Mouse (Mus musculus) brain, embryonic 14.5 days (tissue): ENCODE data around the gene Olfr1246. TPM values are rescaled to one million over a fixed set of nuclear protein-coding genes. Genes with fewer than 3 reads are reported as not detected.
"Not testable (repeated sequence)": the region's sequence is repeated elsewhere in the genome, so short reads cannot be mapped to it uniquely, and the experiment has no call there.

Experiments
- DNase-seq: peaks from one replicate; pipeline ENCODE4 v3.0.0-alpha.2; 2011; ENCODE audit warnings: low read depth
- CTCF ChIP-seq: fragments of 200-500 bp; IDR thresholded peaks from 2 replicates; pipeline ENCODE4 v1.5.1; 2012; ENCODE audit warnings: inconsistent platforms, mild to moderate bottlenecking, moderate library complexity, borderline replicate concordance; ENCODE audit not compliant: insufficient read depth, insufficient read length; ENCODE audit errors: extremely low read depth
- POLR2A ChIP-seq: fragments of 200-500 bp; IDR thresholded peaks from 2 replicates; pipeline ENCODE4 v1.6.1; 2012; ENCODE audit warnings: mild to moderate bottlenecking, inconsistent platforms, borderline replicate concordance; ENCODE audit not compliant: poor library complexity, insufficient read depth, insufficient read length, severe bottlenecking; ENCODE audit errors: extremely low read depth
- polyA plus RNA-seq: library from polyadenylated mRNA; depleted of rRNA; stranded (reverse); fragments of >200 nt; gene quantifications from 2 replicates; pipeline ENCODE4 v1.2.3, GENCODE M21; 2012; rRNA removed

The Olfr1246 gene
- polyA plus RNA-seq: not detected in 2 replicates

DNA sequence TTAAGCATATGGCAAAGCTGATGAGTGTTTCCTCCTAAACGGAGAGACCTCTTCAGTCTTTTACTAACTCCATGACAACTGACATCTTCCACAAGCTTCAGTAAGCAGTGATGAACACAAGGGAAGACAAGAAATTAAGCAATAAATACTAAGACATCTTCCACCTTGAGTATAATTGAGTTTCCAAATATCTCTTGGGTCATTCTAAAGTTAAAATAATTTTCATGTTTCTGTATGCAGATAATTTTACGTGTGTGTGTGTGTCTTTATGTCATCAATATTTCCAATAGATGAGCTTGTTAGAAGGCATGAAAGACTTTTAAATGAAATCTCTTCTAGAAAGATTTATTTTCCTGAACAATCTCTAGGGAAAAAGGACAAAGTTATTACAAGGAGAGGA lies at the start of gene Olfr1246:
Gene Olfr1246 (minus strand): TSS at position 101 of the 400 bp plus-strand sequence.
- TF ChIP-seq POLR2A: no peak
- no peak for TF ChIP-seq CTCF
- no peak for DNase-seq

DNA sequence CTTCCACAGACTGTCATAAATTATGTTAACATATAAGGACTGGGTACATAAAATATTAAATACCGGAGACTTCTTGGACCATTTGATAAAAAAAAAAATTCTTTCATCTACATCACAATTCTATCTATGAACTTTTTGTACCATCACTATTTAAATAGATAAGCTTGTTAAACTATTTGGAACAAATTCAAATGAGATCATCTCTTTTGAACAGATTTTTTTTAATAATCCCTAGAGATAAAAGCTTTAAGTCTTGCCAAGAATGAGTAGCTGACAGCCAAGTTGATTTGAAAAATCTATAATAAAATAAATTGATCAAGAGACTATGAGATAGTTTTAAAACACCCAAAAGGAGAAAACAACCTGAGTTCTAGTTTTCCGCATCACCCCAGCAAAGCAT lies 41.9 kb upstream of the Olfr1246 start, which contains the start of gene Olfr1249:
Gene Olfr1249 (minus strand): TSS at position 101 of the 400 bp plus-strand sequence.
- TF ChIP-seq POLR2A (no peak), CTCF (no peak)
- DNase-seq: no peak

DNA sequence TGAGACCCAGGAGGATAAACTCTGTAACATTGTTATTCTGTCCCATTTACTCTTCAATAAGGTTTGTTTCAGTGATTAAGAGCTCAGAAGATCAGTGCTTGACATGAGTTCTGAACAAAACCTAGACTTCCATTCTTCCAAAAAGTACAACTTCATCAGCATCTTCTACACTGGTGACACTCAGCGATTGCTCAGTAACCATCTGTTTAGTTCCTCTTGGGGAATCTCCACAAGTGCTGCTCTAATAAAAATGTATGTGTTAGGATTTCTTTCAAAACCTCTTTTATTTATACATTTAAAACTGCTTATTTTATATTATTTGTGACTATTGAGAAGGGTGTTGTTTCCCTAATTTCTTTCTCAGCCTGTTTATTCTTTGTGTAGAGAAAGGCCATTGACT lies 25.2 kb upstream of the Olfr1246 start, which contains the start of gene Olfr1248:
Gene Olfr1248 (minus strand): TSS at position 101 of the 400 bp plus-strand sequence.
- DNase-seq: not testable (repeated sequence)

GRCm38 (mm10) chr2:89614030-89614429 lies 21.1 kb upstream of the Olfr1246 start, which contains the start of gene Olfr1247:
TSS of gene Olfr1247 (minus strand) at chr2:89614130.
- no peak for TF ChIP-seq CTCF
- no peak for DNase-seq

GRCm38 (mm10) chr2:89578347-89578746 lies 14.6 kb downstream of the Olfr1246 start, which contains the start of gene Olfr1245:
TSS of gene Olfr1245 (minus strand) at chr2:89578447.
- no peak for TF ChIP-seq CTCF
- no peak for TF ChIP-seq POLR2A
- no peak for DNase-seq

GRCm38 (mm10) chr2:89562706-89563105 lies 30.3 kb downstream of the Olfr1246 start:
- not testable (repeated sequence) for DNase-seq

DNA sequence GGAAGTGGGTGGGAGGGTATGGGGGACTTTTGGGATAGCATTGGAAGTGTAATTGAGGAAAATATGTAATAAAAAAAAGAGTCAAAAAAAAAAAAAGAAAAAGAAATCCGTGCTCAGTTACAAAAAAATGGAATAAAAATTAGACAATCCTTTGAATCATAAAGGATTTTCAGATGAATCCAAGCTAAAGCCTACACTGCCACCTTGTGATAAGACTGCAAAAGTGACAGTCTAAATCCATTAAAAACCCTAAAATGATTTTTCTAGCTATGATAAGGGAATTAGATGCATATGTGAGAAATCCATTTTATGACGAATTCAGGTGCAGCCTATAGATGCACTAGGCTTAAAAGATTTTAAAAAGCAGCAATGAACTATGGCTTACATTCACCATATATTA lies 48.4 kb downstream of the Olfr1246 start:
- TF ChIP-seq CTCF: no peak
- TF ChIP-seq POLR2A: no peak
- peak; percentile 49 for DNase-seq

- DNase-seq: no peak
- no peak for TF ChIP-seq POLR2A
- TF ChIP-seq CTCF: no peak
Measured at GRCm38 (mm10) chr2:89539923-89540322, 53.0 kb downstream of the Olfr1246 start.

Other genes starting within 250 kb of the Olfr1246 start
- gene Olfr1234, start 228.3 kb downstream of the Olfr1246 start, polyA plus RNA-seq: not detected in 2 replicates
- gene Olfr1238, start 183.5 kb downstream of the Olfr1246 start, polyA plus RNA-seq: not detected in 2 replicates
- not detected in 2 replicates for gene Olfr1239, start 172.8 kb downstream of the Olfr1246 start, polyA plus RNA-seq
- not detected in 2 replicates for gene Olfr1240, start 150.2 kb downstream of the Olfr1246 start, polyA plus RNA-seq
- not detected in 2 replicates for gene Olfr1241, start 106.0 kb downstream of the Olfr1246 start, polyA plus RNA-seq
- gene Olfr1242, start 94.8 kb downstream of the Olfr1246 start, polyA plus RNA-seq: not detected in 2 replicates
- not detected in 2 replicates for gene Olfr1243, start 61.7 kb downstream of the Olfr1246 start, polyA plus RNA-seq
- gene Olfr1245, start 14.7 kb downstream of the Olfr1246 start, polyA plus RNA-seq: not detected in 2 replicates
- gene Olfr1247, start 21.0 kb upstream of the Olfr1246 start, polyA plus RNA-seq: not detected in 2 replicates
- gene Olfr1248, start 25.1 kb upstream of the Olfr1246 start, polyA plus RNA-seq: not detected in 2 replicates
- not detected in 2 replicates for gene Olfr1249, start 41.8 kb upstream of the Olfr1246 start, polyA plus RNA-seq
- gene Olfr1250, start 68.3 kb upstream of the Olfr1246 start, polyA plus RNA-seq: not detected in 2 replicates
- gene Olfr1251, start 78.8 kb upstream of the Olfr1246 start, polyA plus RNA-seq: not detected in 2 replicates
- gene Olfr1252, start 131.9 kb upstream of the Olfr1246 start, polyA plus RNA-seq: not detected in 2 replicates
- not detected in 2 replicates for gene Olfr1253, start 163.9 kb upstream of the Olfr1246 start, polyA plus RNA-seq
- gene Olfr1254, start 200.5 kb upstream of the Olfr1246 start, polyA plus RNA-seq: not detected in 2 replicates
- not detected in 2 replicates for gene Olfr1255, start 218.9 kb upstream of the Olfr1246 start, polyA plus RNA-seq
- gene Olfr1256, start 248.4 kb upstream of the Olfr1246 start, polyA plus RNA-seq: not detected in 2 replicates